Mouse (Mus musculus) stomach, embryonic 16.5 days (tissue): ENCODE data around the gene Fam133b. TPM values are rescaled to one million over a fixed set of nuclear protein-coding genes. Genes with fewer than 3 reads are reported as not detected.
"Not testable (repeated sequence)": the region's sequence is repeated elsewhere in the genome, so short reads cannot be mapped to it uniquely, and the experiment has no call there.

Experiments
- ATAC-seq: fragments of 200-750 bp; cut with Nextera tagmentation; 2 replicates; pipeline ENCODE4 v1.8.0; 2017; ENCODE audit warnings: moderate number of reproducible peaks, moderate TSS enrichment; ENCODE audit not compliant: insufficient read depth, low FRiP score
- H3K27ac ChIP-seq: fragments of 300-500 bp; sonication (generic); 2 replicates; pipeline ENCODE4 v1.5.1; 2014; ENCODE audit warnings: low read length
- H3K27me3 ChIP-seq: fragments of 300-500 bp; sonication (generic); 2 replicates; pipeline ENCODE4 v1.6.1; 2014; ENCODE audit warnings: low read length, control low read depth, mixed read lengths; ENCODE audit not compliant: control insufficient read depth, insufficient read depth
- H3K36me3 ChIP-seq: fragments of 300-500 bp; sonication (generic); 2 replicates; pipeline ENCODE4 v1.6.1; 2014; ENCODE audit warnings: low read length; ENCODE audit not compliant: control insufficient read depth, insufficient read depth
- H3K4me1 ChIP-seq: fragments of 300-500 bp; sonication (generic); 2 replicates; pipeline ENCODE4 v1.6.1; 2014; ENCODE audit warnings: low read length, control low read depth, mixed read lengths; ENCODE audit not compliant: control insufficient read depth, insufficient read depth
- H3K4me2 ChIP-seq: fragments of 300-500 bp; sonication (generic); 2 replicates; pipeline ENCODE4 v1.6.1; 2014; ENCODE audit warnings: low read depth, low read length, mixed read lengths
- H3K4me3 ChIP-seq: fragments of 300-500 bp; sonication (generic); replicated peaks from 2 replicates; pipeline ENCODE4 v1.5.1; 2014; ENCODE audit warnings: mild to moderate bottlenecking, low read length
- H3K9ac ChIP-seq: fragments of 300-500 bp; sonication (generic); 2 replicates; pipeline ENCODE4 v1.6.1; 2014; ENCODE audit warnings: low read length
- H3K9me3 ChIP-seq: fragments of 300-500 bp; sonication (generic); replicated peaks from 2 replicates; pipeline ENCODE4 v1.6.1; 2016; ENCODE audit warnings: low read length, control low read depth; ENCODE audit not compliant: control insufficient read depth
- WGBS: fragments of 180-500 bp; shearing (Covaris S2); extraction: QIAGEN DNeasy Blood & Tissue Kit; methylation state at CpG from one replicate; pipeline ENCODE4 v1.1.7; 2014; 5-methylcytosine and 5-hydroxymethylcytosine counted together
- polyA plus RNA-seq: library from polyadenylated mRNA; unstranded; fragments of >200 nt; fragmentation: Nextera tagmentation; extraction: Ambion mirVana; gene quantifications from 2 replicates; pipeline ENCODE4 v1.2.1, GENCODE M21; 2015

Fam133b gene
- polyA plus RNA-seq, 1 experiment from 2014 or later: 23.9 TPM

- no peak overlapping the region for H3K4me2 ChIP-seq
- H3K27me3 ChIP-seq: no peaks in the 10 kb centered on the region
- no peaks in the 10 kb centered on the region for H3K9me3 ChIP-seq
- H3K36me3 ChIP-seq: 0 out of 2 replicates have a peak, but pooled peaks cover 12% of the 10 kb centered on the region
- ATAC-seq: no peak
- H3K4me3 ChIP-seq: no peak overlapping the region
- H3K27ac ChIP-seq: no peak overlapping the region
- no peak overlapping the region for H3K9ac ChIP-seq
- WGBS: 95% methylated on average over 7 of the region's 7 CpGs
- no peaks in the 10 kb centered on the region for H3K4me1 ChIP-seq
Observed at GRCm38 (mm10) chr5:3609241-3609640, 65.6 kb downstream of the Fam133b start.

- 93% methylated on average over 2 of the region's 2 CpGs for WGBS
- not testable (repeated sequence) for ATAC-seq, H3K4me1 ChIP-seq, H3K4me2 ChIP-seq, H3K27ac ChIP-seq, H3K9me3 ChIP-seq, H3K27me3 ChIP-seq, H3K9ac ChIP-seq, H3K4me3 ChIP-seq
- H3K36me3 ChIP-seq: 0 out of 2 replicates have a peak, but pooled peaks cover 13% of the 10 kb centered on the region
Observed at GRCm38 (mm10) chr5:3611835-3612234, 68.2 kb downstream of the Fam133b start.

Other genes starting within 250 kb of the Fam133b start
- gene Cdk6, start 202.3 kb upstream of the Fam133b start, polyA plus RNA-seq: 22.6 and 25.9 TPM in 2 replicates
- 2.4 and 3.5 TPM in 2 replicates for gene 1700109H08Rik, start 27.7 kb downstream of the Fam133b start, polyA plus RNA-seq
- 10.8 and 16.1 TPM in 2 replicates for gene Pex1, start 52.2 kb downstream of the Fam133b start, polyA plus RNA-seq
- gene Rbm48, start 52.8 kb downstream of the Fam133b start, polyA plus RNA-seq: 10.0 and 12.3 TPM in 2 replicates
- gene Tmbim7, start 107.3 kb downstream of the Fam133b start, polyA plus RNA-seq: not detected in 2 replicates
- gene Gatad1, start 113.4 kb downstream of the Fam133b start, polyA plus RNA-seq: 45.7 and 46.0 TPM in 2 replicates